Mouse (Mus musculus) stomach, postnatal 0 days (tissue): ENCODE measurements at regions not wholly inside any gene's neighbourhood (a gene's known extent, or its start where the extent isn't known, plus 50 kb on each side); places are given as distances from the start of the nearest gene placed in this dataset.
"Not testable (repeated sequence)": the region's sequence is repeated elsewhere in the genome, so short reads cannot be mapped to it uniquely, and the experiment has no call there.

Experiments
- ATAC-seq: fragments of 200-750 bp; cut with Nextera tagmentation; 2 replicates; pipeline ENCODE4 v1.8.0; 2017; ENCODE audit not compliant: low FRiP score, low TSS enrichment
- DNase-seq: peaks from one replicate; pipeline ENCODE4 v3.0.0-alpha.2; 2016; ENCODE audit warnings: low spot score
- H3K27ac ChIP-seq: fragments of 300-500 bp; sonication (generic); replicated peaks from 2 replicates; pipeline ENCODE4 v1.5.1; 2014; ENCODE audit warnings: mild to moderate bottlenecking, control low read depth
- H3K27me3 ChIP-seq: fragments of 300-500 bp; sonication (generic); 2 replicates; pipeline ENCODE4 v1.6.1; 2014; ENCODE audit warnings: low read length; ENCODE audit not compliant: control insufficient read depth, insufficient read depth
- H3K36me3 ChIP-seq: fragments of 300-500 bp; sonication (generic); 2 replicates; pipeline ENCODE4 v1.6.1; 2014; ENCODE audit warnings: low read length, mixed read lengths; ENCODE audit not compliant: control insufficient read depth, insufficient read depth
- H3K4me1 ChIP-seq: fragments of 300-500 bp; sonication (generic); replicated peaks from 2 replicates; pipeline ENCODE4 v1.6.1; 2014; ENCODE audit warnings: antibody characterized with exemption; ENCODE audit not compliant: control insufficient read depth, insufficient read depth
- H3K4me2 ChIP-seq: fragments of 300-500 bp; sonication (generic); replicated peaks from 2 replicates; pipeline ENCODE4 v1.6.1; 2014; ENCODE audit warnings: low read depth, mild to moderate bottlenecking, control low read depth, moderate library complexity
- H3K4me3 ChIP-seq: fragments of 300-500 bp; sonication (generic); 2 replicates; pipeline ENCODE4 v1.5.1; 2014; ENCODE audit warnings: low read depth, low read length, control low read depth
- H3K9ac ChIP-seq: fragments of 300-500 bp; sonication (generic); 2 replicates; pipeline ENCODE4 v1.6.1; 2014; ENCODE audit warnings: mild to moderate bottlenecking, low read length, control low read depth, mixed read lengths
- H3K9me3 ChIP-seq: fragments of 300-500 bp; sonication (generic); 2 replicates; pipeline ENCODE4 v1.6.1; 2016; ENCODE audit warnings: low read length; ENCODE audit not compliant: control insufficient read depth
- CTCF ChIP-seq: IDR thresholded peaks from 2 replicates; pipeline ENCODE4 v1.5.1; 2016; ENCODE audit warnings: antibody characterized with exemption, low read depth, mild to moderate bottlenecking, moderate library complexity
- EP300 ChIP-seq: optimal IDR thresholded peaks from 2 replicates; pipeline ENCODE3; 2016; ENCODE audit warnings: antibody characterized with exemption
- WGBS: fragments of 180-500 bp; shearing (Covaris S2); extraction: QIAGEN DNeasy Blood & Tissue Kit; methylation state at CpG from one replicate; pipeline ENCODE4 v1.1.7; 2014; 5-methylcytosine and 5-hydroxymethylcytosine counted together

DNA sequence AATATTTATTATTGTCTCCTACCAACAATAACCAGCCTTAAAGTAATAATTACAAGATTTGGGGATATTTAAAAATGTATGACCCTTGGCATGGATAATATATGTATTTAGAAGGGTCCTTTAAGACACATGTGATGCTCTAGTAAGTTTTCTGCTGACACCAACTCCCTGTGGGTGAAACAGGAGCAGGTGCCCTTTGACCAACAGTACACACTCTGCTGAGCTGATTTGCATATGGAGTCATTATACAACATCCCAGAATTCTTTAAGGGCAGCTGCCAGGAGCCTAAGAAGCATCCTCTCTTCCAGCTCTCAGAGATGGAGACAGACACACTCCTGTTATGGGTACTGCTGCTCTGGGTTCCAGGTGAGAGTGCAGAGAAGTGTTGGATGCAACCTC lies 274.1 kb downstream of the Rpia start:
- Histone ChIP-seq H3K27me3 (no peaks in the 10 kb centered on the region), H3K4me3 (no peak overlapping the region), H3K9me3 (no peaks in the 10 kb centered on the region), H3K4me2 (no peak overlapping the region), H3K9ac (no peak overlapping the region), H3K27ac (no peak overlapping the region), H3K4me1 (no peaks in the 10 kb centered on the region), H3K36me3 (no peaks in the 10 kb centered on the region)
- ATAC-seq = no peak
- no peak for DNase-seq
- TF ChIP-seq EP300 (no peak), CTCF (no peak)

DNA sequence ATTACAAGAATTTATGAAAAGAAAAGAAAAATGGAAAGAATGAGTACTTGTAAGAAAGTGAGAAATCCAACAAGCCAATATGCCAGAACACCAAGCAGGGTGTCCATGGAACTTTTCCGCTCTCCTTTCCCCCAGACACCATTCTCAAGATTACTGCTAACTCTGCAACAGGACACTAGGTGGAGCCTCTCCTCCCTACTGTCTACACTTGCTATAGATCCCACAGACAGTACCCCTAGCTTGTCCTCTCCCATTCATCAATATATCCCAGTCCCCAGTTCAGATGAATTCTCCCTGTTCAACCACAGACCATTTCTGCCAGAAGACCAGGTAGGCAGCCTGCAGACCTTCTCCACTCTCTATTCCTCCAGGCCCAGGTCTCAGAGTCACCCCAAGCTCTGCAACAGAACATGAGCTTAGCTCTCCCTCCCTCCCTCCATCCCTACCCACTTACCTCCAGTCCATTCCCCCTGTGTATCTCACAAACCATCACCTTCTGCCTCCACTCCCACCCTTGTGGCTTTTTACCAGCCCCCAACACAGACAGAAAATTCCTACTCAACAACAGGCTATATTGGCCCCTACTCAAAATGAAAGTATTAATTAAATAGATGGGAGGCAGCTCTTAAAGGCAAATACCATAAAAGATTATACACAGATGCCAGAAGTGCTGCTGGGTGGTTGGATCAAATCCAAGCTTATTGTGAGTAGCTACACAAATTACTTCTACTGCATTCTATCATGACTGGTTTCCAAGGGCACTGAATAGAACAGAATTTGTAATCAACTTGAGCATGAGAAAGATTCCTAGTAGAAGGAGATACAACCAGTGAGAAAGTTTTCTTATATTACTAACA lies 323.2 kb downstream of the Rpia start:
- no peak overlapping the region for H3K4me3 ChIP-seq
- no peak overlapping the region for H3K9ac ChIP-seq
- no peaks in the 10 kb centered on the region for H3K9me3 ChIP-seq
- H3K27ac ChIP-seq = no peak overlapping the region
- ATAC-seq (no peak), DNase-seq (no peak)
- no peak overlapping the region for H3K4me2 ChIP-seq
- 71% methylated on average over 1 of the region's 1 CpGs for WGBS
- H3K36me3 ChIP-seq = no peaks in the 10 kb centered on the region
- no peaks in the 10 kb centered on the region for H3K27me3 ChIP-seq
- no peaks in the 10 kb centered on the region for H3K4me1 ChIP-seq
- TF ChIP-seq EP300 = no peak
- peak; percentile 52 for TF ChIP-seq CTCF

DNA sequence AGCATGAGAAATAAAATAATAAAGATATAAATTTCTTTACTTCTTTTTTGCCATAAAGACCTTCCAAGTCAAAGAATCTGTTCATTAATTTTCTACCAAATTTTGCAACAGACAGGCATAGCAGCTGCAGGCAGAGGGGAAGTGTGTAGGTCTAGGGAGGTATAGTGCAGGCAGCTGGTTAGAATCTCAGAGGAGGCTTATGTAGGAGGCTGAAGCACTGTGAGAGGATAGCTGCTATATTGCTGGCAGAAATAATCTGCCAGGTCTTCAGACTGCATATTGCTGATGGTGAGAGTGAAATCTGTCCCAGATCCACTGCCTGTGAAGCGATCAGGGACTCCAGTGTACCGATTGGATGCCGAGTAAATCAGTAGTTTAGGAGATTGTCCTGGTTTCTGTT lies 334.8 kb downstream of the Rpia start:
- TF ChIP-seq CTCF = no peak
- TF ChIP-seq EP300 = no peak

DNA sequence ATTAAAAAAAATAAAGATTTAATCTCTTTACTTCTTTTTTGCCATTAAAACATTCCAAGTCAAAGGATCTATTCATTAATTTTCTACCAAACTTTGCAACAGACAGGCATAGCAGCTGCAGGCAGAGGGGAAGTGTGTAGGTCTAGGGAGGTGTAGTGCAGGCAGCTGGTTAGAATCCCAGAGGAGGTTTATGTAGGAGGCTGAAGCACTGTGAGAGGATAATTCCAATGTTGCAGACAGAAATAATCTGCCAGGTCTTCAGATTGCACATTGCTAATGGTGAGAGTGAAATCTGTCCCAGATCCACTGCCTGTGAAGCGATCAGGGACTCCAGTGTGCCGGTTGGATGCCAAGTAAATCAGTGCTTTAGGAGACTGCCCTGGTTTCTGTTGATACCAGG lies 357.3 kb downstream of the Rpia start:
- H3K9ac ChIP-seq, H3K36me3 ChIP-seq, H3K27me3 ChIP-seq, H3K4me3 ChIP-seq, H3K4me1 ChIP-seq, H3K27ac ChIP-seq, DNase-seq, ATAC-seq, H3K4me2 ChIP-seq, H3K9me3 ChIP-seq: not testable (repeated sequence)
- 80% methylated on average over 2 of the region's 2 CpGs for WGBS

More for the DNA sequence above, 334.8 kb downstream of the Rpia start:
- no peak overlapping the region for H3K9ac ChIP-seq
- WGBS = 86% methylated on average over 3 of the region's 3 CpGs
- no peak for ATAC-seq
- no peak for DNase-seq
- H3K27me3 ChIP-seq = no peaks in the 10 kb centered on the region
- no peaks in the 10 kb centered on the region for H3K9me3 ChIP-seq
- H3K4me1 ChIP-seq = no peaks in the 10 kb centered on the region
- H3K4me3 ChIP-seq = no peak overlapping the region
- no peak overlapping the region for H3K4me2 ChIP-seq
- no peaks in the 10 kb centered on the region for H3K36me3 ChIP-seq
- no peak overlapping the region for H3K27ac ChIP-seq

DNA sequence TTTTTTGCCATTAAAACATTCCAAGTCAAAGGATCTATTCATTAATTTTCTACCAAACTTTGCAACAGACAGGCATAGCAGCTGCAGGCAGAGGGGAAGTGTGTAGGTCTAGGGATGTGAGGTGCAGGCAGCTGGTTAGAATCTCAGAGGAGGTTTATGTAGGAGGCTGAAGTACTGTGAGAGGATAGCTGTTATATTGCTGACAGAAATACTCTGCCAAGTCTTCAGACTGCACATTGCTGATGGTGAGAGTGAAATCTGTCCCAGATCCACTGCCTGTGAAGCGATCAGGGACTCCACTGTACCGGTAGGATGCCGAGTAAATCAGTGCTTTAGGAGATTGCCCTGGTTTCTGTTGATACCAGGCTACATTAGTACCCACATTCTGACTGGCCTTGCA lies 385.7 kb downstream of the Rpia start:
- not testable (repeated sequence) for H3K36me3 ChIP-seq, ATAC-seq
- 89% methylated on average over 3 of the region's 3 CpGs for whole genome bisulfite sequencing

DNA sequence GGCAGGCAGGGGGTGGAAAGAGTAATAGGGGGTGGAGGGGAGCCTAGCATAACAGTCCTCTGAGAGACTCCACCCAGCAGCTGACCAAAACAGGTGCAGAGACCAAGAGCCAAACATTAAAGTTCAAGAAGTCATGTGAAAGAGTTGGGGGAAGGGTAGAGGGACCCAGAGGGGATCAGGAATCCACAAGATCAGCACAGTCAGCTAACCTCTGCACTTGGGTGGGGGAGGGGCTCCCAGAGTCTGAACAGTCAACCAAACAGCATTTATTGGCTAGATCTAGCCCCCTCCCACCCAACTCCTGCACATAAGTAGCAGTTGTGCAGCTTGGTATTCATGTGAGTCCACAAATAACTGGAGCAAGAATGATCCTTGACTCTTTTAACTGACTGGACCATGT lies 402.2 kb downstream of the Rpia start:
- H3K4me2 ChIP-seq, H3K4me3 ChIP-seq, H3K27me3 ChIP-seq, H3K9me3 ChIP-seq, DNase-seq, H3K4me1 ChIP-seq, ATAC-seq, H3K9ac ChIP-seq, H3K27ac ChIP-seq, H3K36me3 ChIP-seq: not testable (repeated sequence)

More for the DNA sequence above, 385.7 kb downstream of the Rpia start:
- H3K4me2 ChIP-seq, H3K9me3 ChIP-seq, DNase-seq, H3K9ac ChIP-seq, H3K27me3 ChIP-seq, H3K4me3 ChIP-seq, H3K27ac ChIP-seq, H3K4me1 ChIP-seq: not testable (repeated sequence)

DNA sequence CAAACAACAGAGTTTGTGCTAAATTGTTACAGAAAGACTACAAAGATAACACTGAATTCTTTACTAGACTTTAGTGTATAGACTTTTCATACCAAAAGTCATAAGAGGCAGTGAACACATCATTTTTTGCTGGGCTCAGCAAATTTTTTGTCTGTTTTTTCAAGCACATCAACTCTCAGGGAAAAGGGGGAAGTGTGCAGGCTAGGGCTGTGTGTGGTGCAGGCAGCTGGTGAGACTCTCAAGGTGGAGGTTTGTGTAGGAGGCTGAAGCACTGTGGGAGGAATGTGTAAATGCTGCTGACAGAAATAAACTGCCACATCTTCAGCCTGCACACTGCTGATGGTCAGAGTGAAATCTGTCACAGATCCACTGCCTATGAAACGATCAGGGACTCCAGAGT lies 405.6 kb downstream of the Rpia start:
- H3K4me3 ChIP-seq, H3K9ac ChIP-seq, H3K4me2 ChIP-seq, DNase-seq, H3K36me3 ChIP-seq, H3K27me3 ChIP-seq, H3K27ac ChIP-seq, ATAC-seq, H3K9me3 ChIP-seq, H3K4me1 ChIP-seq: not testable (repeated sequence)
- no CpG with 5 or more reads among the region's 1 CpGs for WGBS

DNA sequence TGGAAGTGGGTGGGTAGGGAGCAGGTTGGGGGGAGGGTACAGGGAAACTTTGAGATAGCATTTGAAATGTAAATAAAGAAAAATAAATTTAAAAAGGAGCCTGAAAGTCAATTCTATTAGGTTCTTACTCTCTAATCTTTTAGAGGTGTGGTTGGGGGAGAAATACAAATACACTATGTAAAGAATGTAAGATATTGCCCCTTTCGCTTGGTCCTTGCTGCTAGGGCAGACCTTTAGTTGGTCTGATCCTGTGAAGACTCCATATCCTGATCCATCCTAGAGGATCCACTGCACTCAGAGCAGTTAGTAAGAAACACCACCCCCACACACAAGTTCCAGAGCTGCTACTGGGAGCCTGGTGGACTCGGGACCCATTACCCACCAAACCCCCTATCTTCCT lies 412.7 kb downstream of the Rpia start:
- not testable (repeated sequence) for H3K27me3 ChIP-seq, DNase-seq, H3K36me3 ChIP-seq

DNA sequence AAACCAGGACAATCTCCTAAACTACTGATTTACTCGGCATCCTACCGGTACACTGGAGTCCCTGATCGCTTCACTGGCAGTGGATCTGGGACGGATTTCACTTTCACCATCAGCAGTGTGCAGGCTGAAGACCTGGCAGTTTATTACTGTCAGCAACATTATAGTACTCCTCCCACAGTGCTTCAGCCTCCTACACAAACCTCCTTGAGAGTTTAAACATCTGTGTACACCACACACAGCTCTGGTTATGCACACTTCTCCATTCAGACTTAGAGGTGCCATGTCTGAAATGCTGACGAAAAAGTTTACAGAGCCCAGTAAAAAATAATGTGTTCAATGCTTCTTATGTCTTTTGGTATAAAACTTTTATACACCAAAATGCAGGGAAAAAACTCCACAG lies 420.2 kb downstream of the Rpia start:
- not testable (repeated sequence) for H3K4me2 ChIP-seq, H3K4me1 ChIP-seq, H3K4me3 ChIP-seq, H3K27me3 ChIP-seq, H3K9ac ChIP-seq, DNase-seq, H3K36me3 ChIP-seq, H3K27ac ChIP-seq, ATAC-seq, H3K9me3 ChIP-seq
- WGBS = 85% methylated on average over 5 of the region's 5 CpGs

More for the DNA sequence above, 412.7 kb downstream of the Rpia start:
- ATAC-seq, H3K9me3 ChIP-seq, H3K4me1 ChIP-seq, H3K4me2 ChIP-seq, H3K9ac ChIP-seq, H3K27ac ChIP-seq, H3K4me3 ChIP-seq: not testable (repeated sequence)
- 70% methylated on average over 2 of the region's 2 CpGs for WGBS
